ENCODE assay signal across 17 mouse cellular contexts in genomic region chr12:117584256-117584655, GRCm38 (mm10).
A peak's percentile ranks its signal among the peaks of the same experiment; 100 is the strongest.
DNase-seq lines count a peak whose midpoint lies in the region; ATAC-seq and TF ChIP-seq lines count a peak whose summit lies in the region.
"Had no signal": no experiment of that assay in that cellular context is flagged by ENCODE, and none has a peak within 500 bp of the region (broad histone marks: within the 10 kb centered on the region; RNA-seq: fewer than 3 reads in every experiment).

No protein-coding gene starts in this region.

- no peak for ATAC-seq in Patski
- ATAC-seq: activated CD4-positive, CD25-positive, alpha-beta regulatory T cell, adult 4 months; forebrain, embryonic 15.5 days had no signal

- POLR2A ChIA-PET in Patski (lab: Charles Lee) = no interaction called here

- peak; percentile 53 to 60 for DNase-seq in frontal cortex, adult 2 months (ENCODE audit: extremely low spot score in 1 of 2, low spot score in 1 of 2)
- DNase-seq in frontal cortex, postnatal 10 days (ENCODE audit: low spot score in 2 of 2) = no peak
- DNase-seq in left cerebral cortex, postnatal 25 days (ENCODE audit: low spot score in 2 of 2) = peak; percentile 42 to 82
- DNase-seq in left cerebral cortex, postnatal 14 days (ENCODE audit: low spot score in 2 of 2) = no peak
- DNase-seq in Patski (ENCODE audit: low read depth, low spot score) = peak; percentile 6
- peak; percentile 65 for DNase-seq in telencephalon, adult 2 months (ENCODE audit: low read depth, low spot score)
- DNase-seq in cerebellum, adult 9-10 months = no peak
- DNase-seq: adrenal gland, postnatal 14 days; cerebellum, adult 18-20 months; cerebellum, postnatal 10 days; embryo, embryonic 11 days; gastrocnemius, postnatal 36 days; heart, adult 2 months had no signal

- peaks cover 4% of the 10 kb centered on the region for H3K27me3 ChIP-seq in Patski
- H3K27me3 ChIP-seq: embryonic facial prominence, embryonic 15.5 days; forebrain, embryonic 15.5 days; heart, embryonic 12.5 days had no signal

- CTCF ChIA-PET in Patski (lab: Charles Lee) = interaction anchor here (0.9 to 1.5 kb wide), 5 partner anchors 14 to 182 kb away, joined by 3 to 5 read pairs (median 3); no protein-coding TSS in a partner anchor

- TF ChIP-seq CTCF in Patski (IDR thresholded peaks at IDR 0.05) = no peak

- intact Hi-C loops in left cerebral cortex, postnatal 25 days (cut with DNase I) = no loop called here
- intact Hi-C loops in left cerebral cortex, postnatal 14 days (cut with DNase I) = no loop called here

- in situ Hi-C loops in Patski (cut with MboI; ENCODE audit: low pct_unique_long_range_greater_than_20kb) = no loop called here

Comparison
In these comparisons a context has a peak if more than half of its experiments do, and no peak if none do; other contexts are left out.
1. DNase-seq: peak in frontal cortex, adult 2 months (2 of 2), left cerebral cortex, postnatal 25 days (2 of 2), Patski (single experiment) and telencephalon, adult 2 months (single experiment); none in frontal cortex, postnatal 10 days (0 of 2), left cerebral cortex, postnatal 14 days (0 of 2) and cerebellum, adult 9-10 months (single experiment).